Mouse (Mus musculus): ENCODE measurements at regions not wholly inside any gene's neighbourhood (a gene's known extent, or its start where the extent isn't known, plus 50 kb on each side); places are given as distances from the start of the nearest gene placed in this dataset.

- Histone ChIP-seq H3K9me3 (no peaks in the 10 kb centered on the region), H3K4me2 (replicated peaks) (no peak overlapping the region), H3K9ac (replicated peaks) (no peak overlapping the region), H3K36me3 (no peaks in the 10 kb centered on the region), H3K4me3 (no peak overlapping the region), H3K27me3 (no peaks in the 10 kb centered on the region), H3K4me1 (no peaks in the 10 kb centered on the region), H3K27ac (replicated peaks) (no peak overlapping the region)
- WGBS = 83% methylated on average over 6 of the region's 6 CpGs
- ATAC-seq (ENCODE audit: low FRiP score, low read depth) = no peak
These were observed 428.0 kb downstream of the Atp23 start for GRCm38 (mm10) chr10:126473050-126473719.

- WGBS = 73% methylated on average over 4 of the region's 4 CpGs
- H3K4me2 ChIP-seq (replicated peaks) = no peak overlapping the region
- no peak overlapping the region for H3K9ac ChIP-seq (replicated peaks)
- no peaks in the 10 kb centered on the region for H3K4me1 ChIP-seq
- ATAC-seq (ENCODE audit: low FRiP score, low read depth) = no peak
- H3K36me3 ChIP-seq = no peaks in the 10 kb centered on the region
- H3K27ac ChIP-seq (replicated peaks) = no peak overlapping the region
- no peaks in the 10 kb centered on the region for H3K9me3 ChIP-seq
- H3K27me3 ChIP-seq = no peaks in the 10 kb centered on the region
- no peak overlapping the region for H3K4me3 ChIP-seq
These were observed 430.2 kb downstream of the Atp23 start for GRCm38 (mm10) chr10:126470838-126471491.

GRCm38 (mm10) chr10:126462770-126463169 is 438.4 kb downstream of the Atp23 start:
- Histone ChIP-seq H3K9me3 (no peaks in the 10 kb centered on the region), H3K4me1 (no peaks in the 10 kb centered on the region), H3K36me3 (no peaks in the 10 kb centered on the region), H3K4me2 (replicated peaks) (no peak overlapping the region), H3K27me3 (no peaks in the 10 kb centered on the region), H3K4me3 (no peak overlapping the region), H3K9ac (replicated peaks) (no peak overlapping the region), H3K27ac (replicated peaks) (no peak overlapping the region)
- 75% methylated on average over 1 of the region's 1 CpGs for WGBS
- ATAC-seq (ENCODE audit: low FRiP score, low read depth) = no peak

- no peak overlapping the region for H3K4me2 ChIP-seq (replicated peaks)
- no peaks in the 10 kb centered on the region for H3K4me1 ChIP-seq
- no peak overlapping the region for H3K27ac ChIP-seq (replicated peaks)
- 86% methylated on average over 5 of the region's 5 CpGs for WGBS
- H3K36me3 ChIP-seq = no peaks in the 10 kb centered on the region
- no peaks in the 10 kb centered on the region for H3K9me3 ChIP-seq
- no peak overlapping the region for H3K9ac ChIP-seq (replicated peaks)
- no peak overlapping the region for H3K4me3 ChIP-seq
- no peaks in the 10 kb centered on the region for H3K27me3 ChIP-seq
- ATAC-seq (ENCODE audit: low FRiP score, low read depth) = no peak
These were observed 442.6 kb downstream of the Atp23 start for GRCm38 (mm10) chr10:126458523-126458922.

- Histone ChIP-seq H3K36me3 (no peaks in the 10 kb centered on the region), H3K9ac (replicated peaks) (no peak overlapping the region), H3K9me3 (no peaks in the 10 kb centered on the region), H3K4me2 (replicated peaks) (no peak overlapping the region), H3K27me3 (no peaks in the 10 kb centered on the region), H3K4me3 (no peak overlapping the region), H3K4me1 (peaks cover 5% of the 10 kb centered on the region; the same call in 1 of the 2 replicates), H3K27ac (replicated peaks) (no peak overlapping the region)
- ATAC-seq (ENCODE audit: low FRiP score, low read depth) = peak; percentile 47
- 46% methylated on average over 15 of the region's 15 CpGs for WGBS
These were observed 448.2 kb downstream of the Atp23 start for GRCm38 (mm10) chr10:126452757-126453528.

- Histone ChIP-seq H3K36me3 (no peaks in the 10 kb centered on the region), H3K27ac (replicated peaks) (no peak overlapping the region), H3K9me3 (no peaks in the 10 kb centered on the region), H3K4me1 (peaks cover 5% of the 10 kb centered on the region; the same call in 1 of the 2 replicates), H3K4me3 (no peak overlapping the region), H3K27me3 (no peaks in the 10 kb centered on the region), H3K9ac (replicated peaks) (no peak overlapping the region), H3K4me2 (replicated peaks) (no peak overlapping the region)
- 73% methylated on average over 10 of the region's 10 CpGs for WGBS
- ATAC-seq (ENCODE audit: low FRiP score, low read depth) = no peak
These were observed 449.0 kb downstream of the Atp23 start for GRCm38 (mm10) chr10:126452057-126452622.

GRCm38 (mm10) chr10:126431222-126431621 is 465.3 kb downstream of the Lrig3 start:
- H3K27ac ChIP-seq (replicated peaks) = no peak overlapping the region
- no peaks in the 10 kb centered on the region for H3K9me3 ChIP-seq
- H3K36me3 ChIP-seq = no peaks in the 10 kb centered on the region
- no peak for ATAC-seq (ENCODE audit: low FRiP score, low read depth)
- H3K4me3 ChIP-seq = no peak overlapping the region
- H3K4me1 ChIP-seq = no peaks in the 10 kb centered on the region
- H3K9ac ChIP-seq (replicated peaks) = no peak overlapping the region
- no peak overlapping the region for H3K4me2 ChIP-seq (replicated peaks)
- no peaks in the 10 kb centered on the region for H3K27me3 ChIP-seq

- Histone ChIP-seq H3K36me3 (no peaks in the 10 kb centered on the region), H3K4me2 (replicated peaks) (no peak overlapping the region), H3K27ac (replicated peaks) (no peak overlapping the region), H3K9me3 (no peaks in the 10 kb centered on the region), H3K4me1 (no peaks in the 10 kb centered on the region), H3K27me3 (no peaks in the 10 kb centered on the region), H3K9ac (replicated peaks) (no peak overlapping the region), H3K4me3 (no peak overlapping the region)
- ATAC-seq (ENCODE audit: low FRiP score, low read depth) = no peak
- 90% methylated on average over 8 of the region's 8 CpGs for WGBS
These were observed 464.4 kb downstream of the Lrig3 start for GRCm38 (mm10) chr10:126430346-126430745.

- no peak for ATAC-seq (ENCODE audit: low FRiP score, low read depth)
- Histone ChIP-seq H3K27me3 (no peaks in the 10 kb centered on the region), H3K36me3 (no peaks in the 10 kb centered on the region), H3K4me1 (0 out of 2 replicates have a peak, but pooled peaks cover 3% of the 10 kb centered on the region), H3K4me3 (no peak overlapping the region), H3K9me3 (no peaks in the 10 kb centered on the region), H3K27ac (replicated peaks) (no peak overlapping the region), H3K4me2 (replicated peaks) (no peak overlapping the region), H3K9ac (replicated peaks) (no peak overlapping the region)
- 61% methylated on average over 1 of the region's 1 CpGs for WGBS
These were observed 463.5 kb downstream of the Lrig3 start for GRCm38 (mm10) chr10:126429502-126429901.

GRCm38 (mm10) chr10:126422066-126422465 is 456.1 kb downstream of the Lrig3 start:
- H3K9ac ChIP-seq (replicated peaks) = no peak overlapping the region
- H3K4me1 ChIP-seq = 0 out of 2 replicates have a peak, but pooled peaks cover 3% of the 10 kb centered on the region
- no peaks in the 10 kb centered on the region for H3K27me3 ChIP-seq
- ATAC-seq (ENCODE audit: low FRiP score, low read depth) = no peak
- H3K27ac ChIP-seq (replicated peaks) = no peak overlapping the region
- H3K36me3 ChIP-seq = no peaks in the 10 kb centered on the region
- WGBS = 79% methylated on average over 6 of the region's 6 CpGs
- H3K4me3 ChIP-seq = no peak overlapping the region
- H3K4me2 ChIP-seq (replicated peaks) = no peak overlapping the region
- H3K9me3 ChIP-seq = no peaks in the 10 kb centered on the region

GRCm38 (mm10) chr10:126413786-126414185 is 447.8 kb downstream of the Lrig3 start:
- ATAC-seq (ENCODE audit: low FRiP score, low read depth) = no peak
- H3K4me1 ChIP-seq = no peaks in the 10 kb centered on the region
- H3K9me3 ChIP-seq = peaks cover 3% of the 10 kb centered on the region; the same call in 1 of the 2 replicates
- H3K9ac ChIP-seq (replicated peaks) = no peak overlapping the region
- H3K27ac ChIP-seq (replicated peaks) = no peak overlapping the region
- no peaks in the 10 kb centered on the region for H3K27me3 ChIP-seq
- H3K4me2 ChIP-seq (replicated peaks) = no peak overlapping the region
- no peaks in the 10 kb centered on the region for H3K36me3 ChIP-seq
- WGBS = 87% methylated on average over 7 of the region's 7 CpGs
- H3K4me3 ChIP-seq = no peak overlapping the region

- 88% methylated on average over 2 of the region's 3 CpGs for WGBS
- Histone ChIP-seq H3K4me1 (no peaks in the 10 kb centered on the region), H3K4me3 (no peak overlapping the region), H3K27me3 (no peaks in the 10 kb centered on the region), H3K4me2 (replicated peaks) (no peak overlapping the region), H3K9me3 (no peaks in the 10 kb centered on the region), H3K27ac (replicated peaks) (no peak overlapping the region), H3K9ac (replicated peaks) (no peak overlapping the region), H3K36me3 (no peaks in the 10 kb centered on the region)
- ATAC-seq (ENCODE audit: low FRiP score, low read depth) = no peak
These were observed 426.3 kb downstream of the Lrig3 start for GRCm38 (mm10) chr10:126392235-126392634.

Data from midbrain, embryonic 12.5 days (tissue).